Mouse (Mus musculus) hindbrain, embryonic 11.5 days (tissue): ENCODE results near the gene Ms4a10. TPM values are rescaled to one million over a fixed set of nuclear protein-coding genes. Genes with fewer than 3 reads are reported as not detected.
A peak's percentile ranks its signal among the peaks of the same experiment; 100 is the strongest.

ENCODE experiments used
- ATAC-seq: fragments of 200-750 bp; cut with Nextera tagmentation; 2 replicates; pipeline ENCODE4 v1.8.0; 2017; ENCODE audit warnings: mild to moderate bottlenecking, moderate TSS enrichment, moderate library complexity; ENCODE audit not compliant: low FRiP score
- DNase-seq: peaks from one replicate; pipeline ENCODE4 v3.0.0-alpha.2; 2015; ENCODE audit warnings: low spot score
- H3K27ac ChIP-seq: fragments of 300-500 bp; sonication (generic); 2 replicates; pipeline ENCODE4 v1.5.1; 2014; ENCODE audit warnings: mild to moderate bottlenecking, low read depth, low read length
- H3K27me3 ChIP-seq: fragments of 300-500 bp; sonication (generic); 2 replicates; pipeline ENCODE4 v1.6.1; 2014; ENCODE audit warnings: mild to moderate bottlenecking, low read length, moderate library complexity, mixed read lengths; ENCODE audit not compliant: control insufficient read depth, insufficient read depth
- H3K36me3 ChIP-seq: fragments of 300-500 bp; sonication (generic); 2 replicates; pipeline ENCODE4 v1.6.1; 2014; ENCODE audit warnings: mild to moderate bottlenecking, low read length, moderate library complexity, mixed read lengths; ENCODE audit not compliant: control insufficient read depth, insufficient read depth
- H3K4me1 ChIP-seq: fragments of 300-500 bp; sonication (generic); replicated peaks from 2 replicates; pipeline ENCODE4 v1.6.1; 2014; ENCODE audit warnings: low read length, mixed read lengths; ENCODE audit not compliant: control insufficient read depth, insufficient read depth
- H3K4me2 ChIP-seq: fragments of 300-500 bp; sonication (generic); replicated peaks from 2 replicates; pipeline ENCODE4 v1.6.1; 2014; ENCODE audit warnings: mild to moderate bottlenecking, low read depth, low read length
- H3K4me3 ChIP-seq: fragments of 300-500 bp; sonication (generic); 2 replicates; pipeline ENCODE4 v1.5.1; 2014; ENCODE audit warnings: low read depth, low read length
- H3K9ac ChIP-seq: fragments of 300-500 bp; sonication (generic); 2 replicates; pipeline ENCODE4 v1.6.1; 2014; ENCODE audit warnings: low read depth, low read length
- H3K9me3 ChIP-seq: fragments of 300-500 bp; sonication (generic); 2 replicates; pipeline ENCODE4 v1.6.1; 2016; ENCODE audit warnings: low read length; ENCODE audit not compliant: control insufficient read depth
- WGBS: fragments of 180-500 bp; shearing (Covaris S2); extraction: QIAGEN DNeasy Blood & Tissue Kit; methylation state at CpG from one replicate; pipeline ENCODE4 v1.1.7; 2014; 5-methylcytosine and 5-hydroxymethylcytosine counted together
- polyA plus RNA-seq: library from polyadenylated mRNA; unstranded; fragments of >200 nt; fragmentation: Nextera tagmentation; extraction: Ambion mirVana; gene quantifications from 2 replicates; pipeline ENCODE4 v1.2.1, GENCODE M21; 2014

The Ms4a10 gene
- polyA plus RNA-seq, 1 experiment from 2014 or later, result 0.17 TPM

DNA sequence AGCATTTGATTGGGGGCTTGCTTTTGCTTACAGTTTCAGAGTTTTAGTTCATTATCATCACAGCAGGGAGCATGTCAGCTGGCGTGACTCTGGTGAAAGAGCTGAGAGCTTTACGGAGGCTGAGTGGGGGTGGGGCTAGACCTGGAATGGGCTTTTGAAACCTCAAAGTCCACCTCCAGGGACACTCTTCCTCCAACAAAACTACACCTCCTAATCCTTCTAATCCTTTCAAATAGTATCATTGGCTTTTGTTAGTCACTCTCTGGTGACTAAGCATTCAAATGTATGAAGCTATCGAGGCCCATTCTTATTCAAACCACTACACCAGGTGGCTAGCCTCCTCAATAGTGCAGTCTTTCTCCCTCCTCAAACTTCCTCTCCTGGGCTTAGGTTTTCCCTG, 1.8 kb downstream of the Ms4a10 start:
- Histone ChIP-seq H3K4me2 (no peak overlapping the region), H3K4me3 (no peak overlapping the region), H3K27me3 (no peaks in the 10 kb centered on the region), H3K36me3 (no peaks in the 10 kb centered on the region), H3K9ac (no peak overlapping the region), H3K4me1 (no peaks in the 10 kb centered on the region), H3K9me3 (no peaks in the 10 kb centered on the region), H3K27ac (no peak overlapping the region)
- 56% methylated on average over 3 of the region's 3 CpGs for whole genome bisulfite sequencing
- ATAC-seq, result no peak
- no peak for DNase-seq

DNA sequence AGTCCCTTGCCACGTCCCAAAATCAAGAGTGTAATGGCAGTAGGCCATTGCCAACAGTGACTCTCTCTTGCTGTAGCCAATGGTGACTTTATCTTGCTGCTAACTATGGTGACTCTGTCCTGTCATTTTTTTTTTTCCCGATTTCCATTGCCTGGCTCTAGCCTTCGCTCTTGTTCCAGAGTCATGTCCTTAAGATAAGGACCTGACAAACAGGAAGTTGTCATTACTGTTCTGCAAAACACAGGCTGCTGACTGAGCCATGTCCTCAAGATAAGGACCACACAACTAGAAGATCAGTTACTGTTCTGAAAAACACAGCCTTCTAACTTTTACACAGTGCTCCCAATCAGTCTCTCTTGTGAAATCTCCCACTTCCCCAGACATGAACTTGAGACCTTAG, 4.0 kb downstream of the Ms4a10 start:
- Histone ChIP-seq H3K27me3 (no peaks in the 10 kb centered on the region), H3K4me3 (no peak overlapping the region), H3K9me3 (no peaks in the 10 kb centered on the region), H3K4me2 (no peak overlapping the region), H3K9ac (no peak overlapping the region), H3K4me1 (no peaks in the 10 kb centered on the region), H3K36me3 (no peaks in the 10 kb centered on the region), H3K27ac (no peak overlapping the region)
- ATAC-seq (no peak), DNase-seq (no peak)
- WGBS, result 77% methylated on average over 3 of the region's 3 CpGs

DNA sequence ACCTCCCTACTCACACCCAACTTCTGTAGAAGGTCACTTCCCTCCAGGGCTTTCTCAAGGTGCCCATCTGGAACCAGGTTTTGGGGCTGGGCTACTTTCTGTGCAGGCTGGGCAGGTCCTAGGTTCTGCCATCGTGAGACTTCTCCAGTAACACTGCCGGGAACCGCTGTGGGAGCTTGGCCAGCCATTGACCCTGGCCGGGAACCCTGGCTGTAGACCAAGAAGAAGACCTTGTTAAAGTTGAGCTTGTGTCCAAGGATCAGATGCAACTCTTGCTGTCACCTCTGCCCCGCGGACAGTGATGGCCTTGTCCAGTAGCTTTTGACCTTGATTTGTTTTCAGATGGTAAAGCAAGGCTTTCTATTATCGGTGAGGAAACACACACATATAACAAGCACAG, 5.9 kb downstream of the Ms4a10 start:
- H3K4me2 ChIP-seq, result no peak overlapping the region
- no peak overlapping the region for H3K9ac ChIP-seq
- H3K4me1 ChIP-seq, result no peaks in the 10 kb centered on the region
- H3K9me3 ChIP-seq, result no peaks in the 10 kb centered on the region
- ATAC-seq, result no peak
- H3K27me3 ChIP-seq, result no peaks in the 10 kb centered on the region
- H3K36me3 ChIP-seq, result no peaks in the 10 kb centered on the region
- no peak overlapping the region for H3K27ac ChIP-seq
- no peak overlapping the region for H3K4me3 ChIP-seq
- 92% methylated on average over 7 of the region's 7 CpGs for WGBS
- no peak for DNase-seq

DNA sequence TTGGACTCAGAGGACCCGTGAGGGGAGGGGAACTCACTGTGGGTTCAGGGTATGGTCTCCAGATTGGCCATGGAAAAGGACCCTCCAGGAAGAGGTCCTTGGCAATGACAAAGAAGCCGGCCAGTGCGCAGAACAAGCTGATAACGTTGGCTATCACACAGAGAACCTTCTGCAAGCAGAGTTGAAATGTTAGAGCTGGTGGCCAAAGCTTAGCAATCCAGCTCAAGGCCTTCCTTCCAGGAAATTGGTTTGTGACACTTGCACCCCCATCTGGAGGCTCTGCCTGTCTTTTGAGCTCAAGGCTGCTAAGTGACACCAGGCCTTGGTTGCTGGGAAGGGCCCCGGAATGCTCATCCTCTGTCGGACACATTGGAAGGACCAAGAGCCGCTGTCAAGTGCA, 8.7 kb downstream of the Ms4a10 start:
- H3K9me3 ChIP-seq, result no peaks in the 10 kb centered on the region
- H3K36me3 ChIP-seq, result no peaks in the 10 kb centered on the region
- H3K4me1 ChIP-seq, result no peaks in the 10 kb centered on the region
- H3K4me2 ChIP-seq, result no peak overlapping the region
- H3K27ac ChIP-seq, result no peak overlapping the region
- ATAC-seq, result no peak
- 94% methylated on average over 7 of the region's 7 CpGs for WGBS
- no peak overlapping the region for H3K9ac ChIP-seq
- no peak overlapping the region for H3K4me3 ChIP-seq
- H3K27me3 ChIP-seq, result no peaks in the 10 kb centered on the region
- DNase-seq, result no peak

DNA sequence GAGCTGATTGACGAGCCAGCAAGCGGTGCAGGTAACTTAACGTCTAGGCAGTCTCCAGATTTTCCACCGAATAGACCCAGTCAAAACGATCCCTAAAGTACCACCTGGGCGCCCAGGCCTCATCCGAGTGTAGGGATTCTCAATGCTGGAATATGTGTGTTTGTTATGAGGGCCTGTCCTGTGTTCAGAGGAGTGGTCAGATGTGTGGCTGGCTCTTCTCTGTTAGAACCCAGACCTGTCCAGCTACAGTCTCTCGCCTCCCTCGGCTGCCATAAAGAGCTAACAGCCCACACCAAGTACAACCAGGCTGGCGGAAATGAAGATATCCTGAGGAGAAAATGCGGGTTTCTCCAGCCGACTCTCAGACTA, 14.5 kb downstream of the Ms4a10 start:
- H3K27me3 ChIP-seq, result no peaks in the 10 kb centered on the region
- no peak overlapping the region for H3K9ac ChIP-seq
- ATAC-seq (0 out of 2 replicates have a peak, but pooled peaks have one; percentile 27), DNase-seq (no peak)
- H3K27ac ChIP-seq, result no peak overlapping the region
- no peak overlapping the region for H3K4me3 ChIP-seq
- no peak overlapping the region for H3K4me2 ChIP-seq
- 50% methylated on average over 12 of the region's 12 CpGs for WGBS
- no peaks in the 10 kb centered on the region for H3K9me3 ChIP-seq
- H3K4me1 ChIP-seq, result no peaks in the 10 kb centered on the region
- no peaks in the 10 kb centered on the region for H3K36me3 ChIP-seq

DNA sequence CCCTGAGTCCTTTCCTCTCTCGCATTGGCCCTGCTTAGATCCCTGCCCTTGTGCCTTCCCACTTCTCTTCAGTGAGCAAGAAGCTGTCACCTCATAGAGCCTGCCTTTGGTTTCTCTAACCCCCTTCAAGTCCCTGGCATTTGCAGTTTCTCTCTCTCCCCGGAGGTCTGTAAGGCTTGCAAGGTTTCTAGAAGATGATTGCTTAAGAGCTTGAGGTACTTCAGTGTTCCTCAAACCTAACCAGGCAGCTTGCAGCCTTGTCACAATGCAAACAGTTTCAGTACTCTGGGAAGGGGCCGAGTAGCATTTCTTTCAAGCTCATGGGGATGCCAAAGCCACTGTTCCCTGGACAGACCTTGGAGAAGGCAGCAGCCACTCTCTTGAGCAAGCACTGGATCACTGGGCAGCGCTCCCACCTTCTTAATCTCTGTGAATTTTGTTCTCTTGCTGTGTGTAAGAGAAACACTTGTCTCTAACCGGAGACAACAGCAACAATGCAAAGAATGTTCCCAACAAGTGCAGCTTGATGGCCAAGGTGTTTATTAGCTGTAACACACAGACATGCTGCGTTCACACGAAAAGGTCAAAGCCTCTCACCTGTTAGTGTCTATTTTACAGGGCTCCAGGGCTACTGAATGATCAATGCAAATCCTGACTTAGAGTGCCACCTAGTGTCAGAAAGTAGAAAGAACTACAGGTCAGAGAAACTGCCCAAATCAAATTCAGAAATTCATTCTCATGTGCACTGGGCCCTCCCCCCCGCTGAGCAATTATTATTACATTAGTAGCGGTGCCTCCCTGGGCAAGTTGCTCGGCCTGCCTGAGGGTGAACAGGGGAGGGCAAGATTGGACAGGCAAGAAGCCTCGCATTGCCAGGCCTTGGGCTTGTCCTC, 15.1 kb downstream of the Ms4a10 start:
- Histone ChIP-seq H3K4me3 (no peak overlapping the region), H3K4me2 (no peak overlapping the region), H3K9ac (no peak overlapping the region), H3K36me3 (no peaks in the 10 kb centered on the region), H3K27ac (no peak overlapping the region), H3K9me3 (no peaks in the 10 kb centered on the region), H3K27me3 (no peaks in the 10 kb centered on the region), H3K4me1 (no peaks in the 10 kb centered on the region)
- ATAC-seq, result peak; percentile 84
- DNase-seq, result peak; percentile 81
- WGBS, result 34% methylated on average over 11 of the region's 11 CpGs

DNA sequence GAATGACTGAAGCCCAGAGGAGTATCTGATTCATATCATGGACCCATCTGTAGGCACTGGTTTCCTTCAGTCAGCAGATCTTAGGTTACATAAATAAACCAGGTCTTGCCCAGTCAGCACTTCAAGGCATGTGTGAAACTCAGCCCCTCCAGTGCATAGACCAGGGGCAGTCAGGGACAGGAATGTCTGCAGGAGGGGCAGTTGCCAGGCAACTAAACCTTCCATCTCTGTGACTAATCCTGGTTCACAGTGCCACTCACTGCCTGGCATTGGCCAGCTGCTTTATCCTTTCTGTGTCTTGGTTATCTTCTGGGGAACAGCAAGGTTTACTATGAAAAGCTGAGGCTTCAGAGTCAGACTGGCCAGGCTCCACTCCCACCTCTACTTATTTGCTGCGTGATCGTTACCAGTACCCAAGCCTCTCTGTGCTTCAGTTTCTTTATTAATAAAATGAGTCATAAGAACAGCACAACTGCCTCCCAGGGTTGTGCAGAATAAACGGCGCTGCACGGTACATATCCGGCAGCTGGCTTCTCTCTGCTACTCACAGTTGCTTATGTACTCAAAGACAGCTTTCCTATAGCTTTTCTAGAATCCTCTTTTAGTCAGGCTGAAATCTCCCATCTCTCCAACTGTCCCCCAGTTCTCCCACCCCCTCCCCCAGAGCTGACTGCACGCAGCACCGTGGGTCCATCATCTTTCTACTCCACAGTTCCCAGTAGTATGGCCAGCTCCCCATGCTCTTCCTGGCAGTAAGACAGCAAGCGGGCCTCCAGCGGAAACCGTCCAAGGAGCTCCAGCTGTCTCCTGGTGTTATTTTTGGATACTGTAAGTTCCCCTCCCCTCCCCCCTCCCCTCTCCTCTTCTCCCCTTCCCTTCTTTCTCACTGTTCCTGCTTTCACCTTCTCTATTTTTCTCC, 22.2 kb downstream of the Ms4a10 start:
- Histone ChIP-seq H3K9ac (no peak overlapping the region), H3K4me1 (peaks cover 9% of the 10 kb centered on the region), H3K27ac (no peak overlapping the region), H3K36me3 (no peaks in the 10 kb centered on the region), H3K9me3 (no peaks in the 10 kb centered on the region), H3K4me2 (no peak overlapping the region), H3K27me3 (no peaks in the 10 kb centered on the region), H3K4me3 (no peak overlapping the region)
- DNase-seq (no peak), ATAC-seq (no peak)
- 74% methylated on average over 11 of the region's 11 CpGs for WGBS

DNA sequence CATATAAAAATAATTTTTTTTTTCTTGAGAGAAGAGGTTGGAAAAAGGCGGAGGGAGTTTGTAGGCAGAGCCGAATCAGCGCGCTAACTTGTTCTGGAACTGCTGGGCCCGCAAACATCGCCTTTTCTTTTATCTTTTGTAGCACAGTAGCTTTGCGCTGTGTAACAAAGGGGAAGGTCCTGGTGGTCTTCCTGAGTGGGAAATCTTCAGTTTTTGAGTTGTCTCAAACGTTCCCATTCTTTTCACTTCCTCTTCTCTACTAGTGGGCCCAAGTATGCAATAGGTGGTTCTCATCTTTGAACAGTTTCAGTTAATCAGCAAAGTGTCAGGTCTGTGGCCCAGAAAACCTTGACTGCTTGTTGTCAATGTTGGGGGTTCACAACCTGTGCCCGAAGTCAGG, 24.9 kb downstream of the Ms4a10 start:
- Histone ChIP-seq H3K9me3 (no peaks in the 10 kb centered on the region), H3K4me3 (peak overlapping the region; percentile 67), H3K36me3 (no peaks in the 10 kb centered on the region; the same call in 1 of the 2 replicates), H3K4me2 (peak overlapping the region; percentile 44), H3K4me1 (peaks cover 10% of the 10 kb centered on the region), H3K9ac (peak overlapping the region; percentile 45), H3K27me3 (no peaks in the 10 kb centered on the region), H3K27ac (no peak overlapping the region)
- ATAC-seq (peak; percentile 28; the same call in 1 of the 2 replicates), DNase-seq (peak; percentile 28)
- WGBS, result 39% methylated on average over 9 of the region's 9 CpGs
